Mouse (Mus musculus): ENCODE results near the gene 4921524J17Rik. TPM values are rescaled to one million over a fixed set of nuclear protein-coding genes. Genes with fewer than 3 reads are reported as not detected.

Gene 4921524J17Rik
- total RNA-seq, 2 experiments from 2014 or later: 23.1 to 24.9 TPM

- no peak for DNase-seq (ENCODE audit: low spot score in 2 of 2)
Observed at GRCm38 (mm10) chr8:85391438-85391837, 41.2 kb downstream of the 4921524J17Rik start.

GRCm38 (mm10) chr8:85386205-85386604, 46.4 kb downstream of the 4921524J17Rik start, which contains the start of gene Mylk3:
Gene Mylk3 (minus strand): TSS chr8:85386345.
- DNase-seq (ENCODE audit: low spot score in 2 of 2): no peak

GRCm38 (mm10) chr8:85381926-85382325, 50.7 kb downstream of the 4921524J17Rik start:
- DNase-seq (ENCODE audit: low spot score in 2 of 2): no peak

GRCm38 (mm10) chr8:85380824-85381209, 51.8 kb downstream of the 4921524J17Rik start:
- DNase-seq (ENCODE audit: low spot score in 2 of 2): peak in 1 of 2 experiments; percentile 23

- no peak for DNase-seq (ENCODE audit: low spot score in 2 of 2)
Observed at GRCm38 (mm10) chr8:85380123-85380823, 52.4 kb downstream of the 4921524J17Rik start.

- peak in 1 of 2 experiments; percentile 34 for DNase-seq (ENCODE audit: low spot score in 2 of 2)
Observed at GRCm38 (mm10) chr8:85379142-85379781, 53.4 kb downstream of the 4921524J17Rik start.

GRCm38 (mm10) chr8:85376516-85376915, 56.1 kb downstream of the 4921524J17Rik start:
- DNase-seq (ENCODE audit: low spot score in 2 of 2): no peak

- no peak for DNase-seq (ENCODE audit: low spot score in 2 of 2)
Observed at GRCm38 (mm10) chr8:85374286-85374685, 58.3 kb downstream of the 4921524J17Rik start.

GRCm38 (mm10) chr8:85373435-85374039, 59.1 kb downstream of the 4921524J17Rik start:
- DNase-seq (ENCODE audit: low spot score in 2 of 2): no peak

- DNase-seq (ENCODE audit: low spot score in 2 of 2): no peak
Observed at GRCm38 (mm10) chr8:85372465-85372839, 60.2 kb downstream of the 4921524J17Rik start.

GRCm38 (mm10) chr8:85371736-85372464, 60.7 kb downstream of the 4921524J17Rik start:
- DNase-seq (ENCODE audit: low spot score in 2 of 2): no peak

GRCm38 (mm10) chr8:85365176-85365575, 67.5 kb downstream of the 4921524J17Rik start:
- DNase-seq (ENCODE audit: low spot score in 2 of 2): no peak

- DNase-seq (ENCODE audit: low spot score in 2 of 2): no peak
Observed at GRCm38 (mm10) chr8:85364628-85365027, 68.0 kb downstream of the 4921524J17Rik start.

- DNase-seq (ENCODE audit: low spot score in 2 of 2): no peak
Observed at GRCm38 (mm10) chr8:85363406-85363805, 69.2 kb downstream of the 4921524J17Rik start.

- DNase-seq (ENCODE audit: low spot score in 2 of 2): no peak
Observed at GRCm38 (mm10) chr8:85362211-85362610, 70.4 kb downstream of the 4921524J17Rik start.

Other genes with a start within 250 kb of the 4921524J17Rik start
- gene Olfr371, start 206.8 kb downstream of the 4921524J17Rik start, total RNA-seq (2021): not detected
- 10 to 100 TPM; 25.9 to 26.8 TPM for gene Orc6, start 133.2 kb downstream of the 4921524J17Rik start, total RNA-seq (2021)
- 10 to 100 TPM; 69.9 to 71.8 TPM for gene Vps35, start 133.0 kb downstream of the 4921524J17Rik start, total RNA-seq (2021)
- 1 to 10 TPM; 3.7 to 4.4 TPM for gene Mylk3, start 46.5 kb downstream of the 4921524J17Rik start, total RNA-seq (2021)
- gene Gpt2, start 59.7 kb upstream of the 4921524J17Rik start, total RNA-seq (2021): 10 to 100 TPM; 33.9 to 36.6 TPM
- gene Dnaja2, start 122.5 kb upstream of the 4921524J17Rik start, total RNA-seq (2021): 100 to 1,000 TPM; 160 to 170 TPM

Data from gastrocnemius, postnatal 4 days (tissue).